Mouse (Mus musculus) forebrain, embryonic 14.5 days (tissue): Measurements from ENCODE around the gene Pcx. TPM values are rescaled to one million over a fixed set of nuclear protein-coding genes. Genes with fewer than 3 reads are reported as not detected.

Experiments
- ATAC-seq: fragments of 200-750 bp; cut with Nextera tagmentation; 2 replicates; pipeline ENCODE4 v1.8.0; 2017; ENCODE audit warnings: mild to moderate bottlenecking, moderate library complexity
- DNase-seq: peaks from one replicate; pipeline ENCODE4 v3.0.0-alpha.2; 2015; ENCODE audit warnings: low spot score
- H3K27ac ChIP-seq: fragments of 300-500 bp; sonication (generic); 2 replicates; pipeline ENCODE4 v1.5.1; 2014; ENCODE audit warnings: low read depth, mild to moderate bottlenecking, control low read depth, low read length, moderate library complexity
- H3K27me3 ChIP-seq: fragments of 300-500 bp; sonication (generic); replicated peaks from 2 replicates; pipeline ENCODE4 v1.6.1; 2014; ENCODE audit warnings: low read length, control low read depth, mixed read lengths; ENCODE audit not compliant: control insufficient read depth, insufficient read depth
- H3K36me3 ChIP-seq: fragments of 300-500 bp; sonication (generic); 2 replicates; pipeline ENCODE4 v1.6.1; 2014; ENCODE audit warnings: low read length, control low read depth; ENCODE audit not compliant: control insufficient read depth, insufficient read depth
- H3K4me1 ChIP-seq: fragments of 300-500 bp; sonication (generic); 2 replicates; pipeline ENCODE4 v1.6.1; 2014; ENCODE audit warnings: antibody characterized with exemption, low read length, control low read depth; ENCODE audit not compliant: control insufficient read depth, insufficient read depth
- H3K4me2 ChIP-seq: fragments of 300-500 bp; sonication (generic); 2 replicates; pipeline ENCODE4 v1.6.1; 2014; ENCODE audit warnings: mild to moderate bottlenecking, control low read depth, low read length
- H3K4me3 ChIP-seq: fragments of 300-500 bp; sonication (generic); 2 replicates; pipeline ENCODE4 v1.5.1; 2014; ENCODE audit warnings: low read depth, low read length, control low read depth
- H3K9ac ChIP-seq: fragments of 300-500 bp; sonication (generic); 2 replicates; pipeline ENCODE4 v1.6.1; 2014; ENCODE audit warnings: mild to moderate bottlenecking, low read length, control low read depth, moderate library complexity
- H3K9me3 ChIP-seq: fragments of 300-500 bp; sonication (generic); replicated peaks from 2 replicates; pipeline ENCODE4 v1.6.1; 2016; ENCODE audit warnings: low read length, control low read depth, mixed read lengths; ENCODE audit not compliant: control insufficient read depth
- WGBS: fragments of 180-500 bp; shearing (Covaris S2); extraction: QIAGEN DNeasy Blood & Tissue Kit; methylation state at CpG from one replicate; pipeline ENCODE4 v1.1.7; 2014; 5-methylcytosine and 5-hydroxymethylcytosine counted together
- polyA plus RNA-seq: library from polyadenylated mRNA; unstranded; fragments of >200 nt; fragmentation: Nextera tagmentation; extraction: Ambion mirVana; gene quantifications from 2 replicates; pipeline ENCODE4 v1.2.1, GENCODE M21; 2014

Pcx gene
- polyA plus RNA-seq, 1 experiment from 2014 or later: 14.8 TPM

- Histone ChIP-seq H3K9me3 (no peaks in the 10 kb centered on the region), H3K4me3 (no peak overlapping the region), H3K4me2 (no peak overlapping the region), H3K9ac (no peak overlapping the region), H3K36me3 (no peaks in the 10 kb centered on the region), H3K27me3 (no peaks in the 10 kb centered on the region), H3K4me1 (no peaks in the 10 kb centered on the region), H3K27ac (no peak overlapping the region)
- no peak for ATAC-seq
- DNase-seq: no peak
- 76% methylated on average over 2 of the region's 2 CpGs for WGBS
Observed at GRCm38 (mm10) chr19:4596071-4596470, 85.8 kb downstream of the Pcx start.

DNA sequence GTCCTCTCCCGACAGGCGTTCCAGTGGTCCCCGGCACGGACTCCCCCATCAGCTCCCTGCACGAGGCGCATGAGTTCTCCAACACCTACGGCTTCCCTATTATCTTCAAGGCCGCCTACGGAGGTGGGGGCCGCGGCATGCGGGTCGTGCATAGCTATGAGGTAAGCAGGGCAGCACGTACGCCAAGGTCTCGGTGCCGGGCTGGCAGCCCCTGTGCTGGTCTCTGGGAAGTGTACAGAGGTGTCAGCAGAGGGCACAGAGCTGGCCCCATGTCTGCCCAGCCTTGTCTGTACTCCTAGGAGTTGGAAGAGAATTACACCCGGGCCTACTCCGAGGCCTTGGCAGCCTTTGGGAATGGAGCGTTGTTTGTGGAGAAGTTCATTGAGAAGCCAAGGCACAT lies 92.2 kb downstream of the Pcx start:
- no peak overlapping the region for H3K27ac ChIP-seq
- H3K36me3 ChIP-seq: no peaks in the 10 kb centered on the region
- H3K4me2 ChIP-seq: no peak overlapping the region
- no peak for ATAC-seq
- WGBS: 83% methylated on average over 20 of the region's 20 CpGs
- no peaks in the 10 kb centered on the region for H3K4me1 ChIP-seq
- H3K4me3 ChIP-seq: no peak overlapping the region
- no peak overlapping the region for H3K9ac ChIP-seq
- no peaks in the 10 kb centered on the region for H3K27me3 ChIP-seq
- no peak for DNase-seq
- no peaks in the 10 kb centered on the region for H3K9me3 ChIP-seq

DNA sequence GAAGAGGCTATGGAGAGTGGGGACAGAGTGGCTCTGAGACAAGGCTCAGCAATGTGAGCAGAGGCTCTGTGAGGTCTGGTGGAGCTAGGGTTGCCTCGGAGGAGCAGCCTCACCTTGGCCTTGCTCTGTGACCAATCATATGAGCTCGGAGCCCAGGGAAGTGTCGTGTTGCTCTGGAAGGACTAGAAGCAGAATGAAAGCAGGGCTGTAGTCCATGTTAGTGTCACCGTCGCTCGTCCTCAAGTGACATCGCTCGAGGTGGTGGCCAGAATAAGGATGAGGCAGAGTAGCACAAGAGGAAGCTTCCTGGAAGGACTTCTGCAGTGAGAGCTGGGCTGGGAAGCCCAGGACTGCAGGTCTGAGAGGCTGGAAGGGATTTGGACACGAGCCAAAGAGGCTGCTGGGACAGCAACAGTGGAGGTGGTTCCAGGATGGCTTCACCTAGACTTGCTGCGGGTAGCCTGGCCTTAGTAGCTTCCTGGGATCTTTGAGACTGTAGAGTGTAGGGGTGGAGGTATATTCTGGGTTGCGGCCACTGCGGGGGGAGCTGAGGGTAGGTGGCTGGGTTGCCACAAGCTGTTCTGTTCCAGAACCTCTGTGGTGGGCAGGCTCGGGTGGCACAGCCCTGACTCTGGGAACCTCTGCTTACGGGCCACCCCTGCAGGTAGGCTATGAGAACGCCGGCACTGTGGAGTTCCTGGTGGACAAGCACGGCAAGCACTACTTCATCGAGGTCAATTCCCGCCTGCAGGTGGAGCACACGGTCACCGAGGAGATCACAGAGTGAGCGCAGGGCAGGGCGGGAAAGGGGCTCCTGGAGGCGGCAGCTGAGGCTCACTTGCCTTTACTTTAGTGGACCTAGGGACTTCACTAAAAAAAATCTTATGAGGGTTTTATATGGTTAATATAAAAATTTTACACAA lies 93.8 kb downstream of the Pcx start:
- 37% methylated on average over 24 of the region's 24 CpGs for WGBS
- ATAC-seq (no peak), DNase-seq (peak; percentile 24)
- no peak overlapping the region for H3K9ac ChIP-seq
- H3K4me3 ChIP-seq: no peak overlapping the region
- H3K27ac ChIP-seq: no peak overlapping the region
- H3K4me2 ChIP-seq: no peak overlapping the region
- no peaks in the 10 kb centered on the region for H3K4me1 ChIP-seq
- H3K36me3 ChIP-seq: no peaks in the 10 kb centered on the region
- H3K9me3 ChIP-seq: no peaks in the 10 kb centered on the region
- H3K27me3 ChIP-seq: no peaks in the 10 kb centered on the region

GRCm38 (mm10) chr19:4605654-4606053 lies 95.4 kb downstream of the Pcx start:
- no peak overlapping the region for H3K27ac ChIP-seq
- H3K4me3 ChIP-seq: no peak overlapping the region
- 93% methylated on average over 4 of the region's 4 CpGs for WGBS
- H3K4me1 ChIP-seq: no peaks in the 10 kb centered on the region
- no peaks in the 10 kb centered on the region for H3K9me3 ChIP-seq
- H3K9ac ChIP-seq: no peak overlapping the region
- no peaks in the 10 kb centered on the region for H3K27me3 ChIP-seq
- DNase-seq (no peak), ATAC-seq (no peak)
- 0 out of 2 replicates have a peak, but pooled peaks cover 2% of the 10 kb centered on the region for H3K36me3 ChIP-seq
- H3K4me2 ChIP-seq: no peak overlapping the region

DNA sequence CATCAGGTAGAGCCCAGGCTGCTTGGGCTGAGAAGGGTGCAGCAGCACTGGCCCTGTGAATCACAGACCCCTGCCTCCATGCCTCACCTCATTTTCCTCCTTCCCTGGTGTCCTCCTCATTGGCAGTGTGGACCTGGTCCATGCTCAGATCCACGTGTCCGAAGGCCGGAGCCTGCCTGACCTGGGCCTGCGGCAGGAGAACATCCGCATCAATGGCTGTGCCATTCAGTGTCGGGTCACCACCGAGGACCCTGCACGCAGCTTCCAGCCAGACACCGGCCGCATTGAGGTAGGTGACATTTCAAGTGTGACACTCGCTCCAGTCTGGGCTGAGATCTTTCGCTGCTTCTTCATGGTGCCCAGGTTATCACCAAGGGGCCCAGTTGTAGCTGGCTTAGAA lies 97.1 kb downstream of the Pcx start:
- peaks cover 20% of the 10 kb centered on the region for H3K36me3 ChIP-seq
- no peak for DNase-seq
- H3K27ac ChIP-seq: no peak overlapping the region
- H3K9ac ChIP-seq: no peak overlapping the region
- H3K4me1 ChIP-seq: no peaks in the 10 kb centered on the region
- H3K9me3 ChIP-seq: no peaks in the 10 kb centered on the region
- ATAC-seq: no peak
- 93% methylated on average over 12 of the region's 12 CpGs for WGBS
- H3K4me2 ChIP-seq: no peak overlapping the region
- no peak overlapping the region for H3K4me3 ChIP-seq
- no peaks in the 10 kb centered on the region for H3K27me3 ChIP-seq

DNA sequence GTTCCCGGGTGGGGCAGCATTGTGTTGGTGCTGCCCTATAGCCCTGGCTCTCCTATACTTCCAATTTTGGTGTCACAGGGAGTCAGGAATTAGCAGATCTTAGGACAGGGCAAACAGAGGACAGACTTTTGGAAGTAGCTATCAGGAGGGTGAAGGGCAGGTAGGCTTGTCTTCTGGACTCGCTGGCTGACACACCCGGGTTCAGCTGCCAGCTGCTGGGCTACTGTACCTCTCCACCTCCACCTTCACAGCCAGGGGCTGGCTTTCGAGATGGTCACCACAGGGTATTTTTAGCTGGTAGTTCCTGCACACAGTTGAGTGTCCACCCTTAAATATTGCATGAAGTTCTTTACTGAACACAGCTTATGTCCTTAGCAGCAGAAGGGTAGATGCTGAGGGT lies 98.2 kb downstream of the Pcx start:
- 91% methylated on average over 4 of the region's 4 CpGs for WGBS
- H3K4me3 ChIP-seq: no peak overlapping the region
- H3K27ac ChIP-seq: no peak overlapping the region
- ATAC-seq (no peak), DNase-seq (no peak)
- H3K27me3 ChIP-seq: no peaks in the 10 kb centered on the region
- H3K36me3 ChIP-seq: peaks cover 31% of the 10 kb centered on the region
- H3K4me2 ChIP-seq: no peak overlapping the region
- no peak overlapping the region for H3K9ac ChIP-seq
- H3K4me1 ChIP-seq: 0 out of 2 replicates have a peak, but pooled peaks cover 4% of the 10 kb centered on the region
- H3K9me3 ChIP-seq: no peaks in the 10 kb centered on the region

- 73% methylated on average over 4 of the region's 4 CpGs for WGBS
- ATAC-seq: no peak
- no peak for DNase-seq
- Histone ChIP-seq H3K4me3 (no peak overlapping the region), H3K36me3 (peaks cover 34% of the 10 kb centered on the region), H3K4me2 (no peak overlapping the region), H3K27me3 (no peaks in the 10 kb centered on the region), H3K9me3 (no peaks in the 10 kb centered on the region), H3K4me1 (peaks cover 10% of the 10 kb centered on the region), H3K9ac (no peak overlapping the region), H3K27ac (no peak overlapping the region)
Observed at GRCm38 (mm10) chr19:4610109-4610508, 99.8 kb downstream of the Pcx start.

DNA sequence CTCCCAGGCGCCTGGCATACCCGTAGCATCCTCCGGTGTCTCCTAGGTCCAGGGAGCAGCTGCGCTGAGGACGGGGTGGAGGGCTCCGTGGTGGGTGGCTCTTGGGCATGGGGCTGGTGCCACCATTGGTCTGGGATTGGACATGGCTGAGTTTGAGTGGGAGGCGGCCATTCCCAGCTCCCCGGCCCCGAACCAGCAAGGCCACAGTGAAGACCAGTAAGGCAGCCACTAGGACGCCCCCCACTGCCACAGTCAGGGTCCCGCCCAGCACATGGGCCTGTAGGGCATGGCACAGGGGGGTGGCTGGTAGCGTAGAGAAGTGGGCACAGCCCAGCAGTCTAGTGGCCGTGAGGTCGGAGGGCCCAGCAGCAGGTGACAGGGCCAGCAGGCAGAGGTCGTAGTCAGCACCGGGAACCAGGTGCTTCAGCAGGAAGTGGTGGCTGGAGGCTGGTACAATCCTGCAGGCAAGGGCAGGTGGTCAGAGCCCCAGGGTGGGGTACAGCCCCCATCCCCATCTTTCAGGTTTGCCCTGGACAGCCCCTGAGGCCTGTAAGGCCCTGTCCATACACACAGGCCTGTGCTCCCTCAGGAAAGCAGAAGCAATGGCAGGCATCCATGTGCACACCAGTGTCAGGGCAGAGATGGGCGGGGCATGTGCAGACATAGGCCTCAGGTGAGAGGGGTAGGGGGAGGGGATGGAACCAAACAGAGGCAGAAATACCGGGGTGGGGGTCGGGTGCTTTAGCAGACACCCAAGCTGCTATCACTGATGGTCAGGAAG lies 102.1 kb downstream of the Pcx start:
- Histone ChIP-seq H3K4me2 (no peak overlapping the region), H3K36me3 (peaks cover 34% of the 10 kb centered on the region), H3K27me3 (no peaks in the 10 kb centered on the region), H3K9ac (peak overlapping the region; percentile 21; the same call in 1 of the 2 replicates), H3K9me3 (no peaks in the 10 kb centered on the region), H3K4me3 (no peak overlapping the region), H3K4me1 (peaks cover 10% of the 10 kb centered on the region), H3K27ac (no peak overlapping the region)
- WGBS: 93% methylated on average over 18 of the region's 19 CpGs
- ATAC-seq (no peak), DNase-seq (no peak)
